Mouse (Mus musculus) embryonic fibroblast, embryonic 13.5 days (primary cell): ENCODE results near the gene Mlh3.

Experiments used
- CTCF ChIP-seq: IDR thresholded peaks from 2 replicates; pipeline ENCODE4 v1.5.1; 2011; ENCODE audit warnings: mild to moderate bottlenecking, control low read depth, low read length, moderate library complexity, borderline replicate concordance; ENCODE audit not compliant: insufficient read depth
- POLR2A ChIP-seq: IDR thresholded peaks from 2 replicates; pipeline ENCODE4 v1.6.1; 2011; ENCODE audit warnings: low read depth, mild to moderate bottlenecking, control low read depth, low read length, moderate library complexity

- TF ChIP-seq CTCF (no peak), POLR2A (no peak)
Observed at GRCm38 (mm10) chr12:85200929-85201829, 69.2 kb downstream of the Mlh3 start.
